Mouse (Mus musculus): ENCODE results near the gene Kcnq2. TPM values are rescaled to one million over a fixed set of nuclear protein-coding genes. Genes with fewer than 3 reads are reported as not detected.

Kcnq2 gene
- polyA plus RNA-seq, 1 experiment, result not detected

GRCm38 (mm10) chr2:181038644-181039355, 96.3 kb downstream of the Kcnq2 start:
- Histone ChIP-seq H3K36me3 (ENCODE audit: control insufficient read depth, insufficient read depth, low read length) (no peaks in the 10 kb centered on the region), H3K27me3 (ENCODE audit: control insufficient read depth, insufficient read depth, low read length) (peaks cover 10% of the 10 kb centered on the region), H3K4me3 (ENCODE audit: extremely low read depth, insufficient read depth, insufficient read length) (no peak overlapping the region), H3K4me1 (ENCODE audit: control insufficient read depth, insufficient read depth, insufficient read length) (no peaks in the 10 kb centered on the region), H3K27ac (ENCODE audit: insufficient read depth, low read length) (no peak overlapping the region)
- DNase-seq (ENCODE audit: low read depth in 1 of 2, low spot score in 2 of 2), result no peak
- 3% methylated on average over 60 of the region's 63 CpGs for whole genome bisulfite sequencing
- TF ChIP-seq POLR2A (IDR thresholded peaks at IDR 0.05; ENCODE audit: low read depth, low read length) (no peak), CTCF (IDR thresholded peaks at IDR 0.05; ENCODE audit: extremely low read depth, insufficient read depth, insufficient read length, insufficient replicate concordance) (no peak)

GRCm38 (mm10) chr2:181036561-181036960, 98.5 kb downstream of the Kcnq2 start:
- H3K27me3 ChIP-seq (ENCODE audit: control insufficient read depth, insufficient read depth, low read length), result peaks cover 10% of the 10 kb centered on the region
- no peaks in the 10 kb centered on the region for H3K4me1 ChIP-seq (ENCODE audit: control insufficient read depth, insufficient read depth, insufficient read length)
- H3K4me3 ChIP-seq (ENCODE audit: extremely low read depth, insufficient read depth, insufficient read length), result no peak overlapping the region
- H3K27ac ChIP-seq (ENCODE audit: insufficient read depth, low read length), result no peak overlapping the region
- H3K36me3 ChIP-seq (ENCODE audit: control insufficient read depth, insufficient read depth, low read length), result no peaks in the 10 kb centered on the region
- no peak for TF ChIP-seq CTCF (IDR thresholded peaks at IDR 0.05; ENCODE audit: extremely low read depth, insufficient read depth, insufficient read length, insufficient replicate concordance)
- no peak for TF ChIP-seq POLR2A (IDR thresholded peaks at IDR 0.05; ENCODE audit: low read depth, low read length)
- 53% methylated on average over 6 of the region's 6 CpGs for WGBS
- DNase-seq (ENCODE audit: low read depth in 1 of 2, low spot score in 2 of 2), result no peak

GRCm38 (mm10) chr2:181035186-181035585, 99.9 kb downstream of the Kcnq2 start:
- H3K27ac ChIP-seq (ENCODE audit: insufficient read depth, low read length), result no peak overlapping the region

GRCm38 (mm10) chr2:181033310-181033709, 101.8 kb downstream of the Kcnq2 start:
- no peak for TF ChIP-seq POLR2A (IDR thresholded peaks at IDR 0.05; ENCODE audit: low read depth, low read length)
- no peak for TF ChIP-seq CTCF (IDR thresholded peaks at IDR 0.05; ENCODE audit: extremely low read depth, insufficient read depth, insufficient read length, insufficient replicate concordance)
- Histone ChIP-seq H3K4me3 (ENCODE audit: extremely low read depth, insufficient read depth, insufficient read length) (no peak overlapping the region), H3K36me3 (ENCODE audit: control insufficient read depth, insufficient read depth, low read length) (no peaks in the 10 kb centered on the region), H3K27me3 (ENCODE audit: control insufficient read depth, insufficient read depth, low read length) (no peaks in the 10 kb centered on the region), H3K4me1 (ENCODE audit: control insufficient read depth, insufficient read depth, insufficient read length) (no peaks in the 10 kb centered on the region), H3K27ac (ENCODE audit: insufficient read depth, low read length) (no peak overlapping the region)
- 66% methylated on average over 6 of the region's 6 CpGs for WGBS
- DNase-seq (ENCODE audit: low read depth in 1 of 2, low spot score in 2 of 2), result no peak

More at GRCm38 (mm10) chr2:181035186-181035585, 99.9 kb downstream of the Kcnq2 start:
- Histone ChIP-seq H3K36me3 (ENCODE audit: control insufficient read depth, insufficient read depth, low read length) (no peaks in the 10 kb centered on the region), H3K27me3 (ENCODE audit: control insufficient read depth, insufficient read depth, low read length) (peaks cover 10% of the 10 kb centered on the region), H3K4me3 (ENCODE audit: extremely low read depth, insufficient read depth, insufficient read length) (no peak overlapping the region), H3K4me1 (ENCODE audit: control insufficient read depth, insufficient read depth, insufficient read length) (no peaks in the 10 kb centered on the region)
- TF ChIP-seq POLR2A (IDR thresholded peaks at IDR 0.05; ENCODE audit: low read depth, low read length), result no peak
- TF ChIP-seq CTCF (IDR thresholded peaks at IDR 0.05; ENCODE audit: extremely low read depth, insufficient read depth, insufficient read length, insufficient replicate concordance), result no peak
- 77% methylated on average over 7 of the region's 7 CpGs for WGBS
- no peak for DNase-seq (ENCODE audit: low read depth in 1 of 2, low spot score in 2 of 2)

- WGBS, result 48% methylated on average over 5 of the region's 5 CpGs
- H3K36me3 ChIP-seq (ENCODE audit: control insufficient read depth, insufficient read depth, low read length), result no peaks in the 10 kb centered on the region
- H3K4me3 ChIP-seq (ENCODE audit: extremely low read depth, insufficient read depth, insufficient read length), result no peak overlapping the region
- TF ChIP-seq CTCF (IDR thresholded peaks at IDR 0.05; ENCODE audit: extremely low read depth, insufficient read depth, insufficient read length, insufficient replicate concordance), result no peak
- no peak for TF ChIP-seq POLR2A (IDR thresholded peaks at IDR 0.05; ENCODE audit: low read depth, low read length)
- no peaks in the 10 kb centered on the region for H3K4me1 ChIP-seq (ENCODE audit: control insufficient read depth, insufficient read depth, insufficient read length)
- H3K27ac ChIP-seq (ENCODE audit: insufficient read depth, low read length), result no peak overlapping the region
- no peak for DNase-seq (ENCODE audit: low read depth in 1 of 2, low spot score in 2 of 2)
- no peaks in the 10 kb centered on the region for H3K27me3 ChIP-seq (ENCODE audit: control insufficient read depth, insufficient read depth, low read length)
Measured at GRCm38 (mm10) chr2:181032407-181032806, 102.7 kb downstream of the Kcnq2 start.

- DNase-seq (ENCODE audit: low read depth in 1 of 2, low spot score in 2 of 2), result no peak
Measured at GRCm38 (mm10) chr2:181031406-181031934, 103.6 kb downstream of the Kcnq2 start.

More at GRCm38 (mm10) chr2:181031406-181031934, 103.6 kb downstream of the Kcnq2 start:
- 71% methylated on average over 11 of the region's 11 CpGs for WGBS
- no peaks in the 10 kb centered on the region for H3K27me3 ChIP-seq (ENCODE audit: control insufficient read depth, insufficient read depth, low read length)
- TF ChIP-seq CTCF (IDR thresholded peaks at IDR 0.05; ENCODE audit: extremely low read depth, insufficient read depth, insufficient read length, insufficient replicate concordance), result no peak
- no peak for TF ChIP-seq POLR2A (IDR thresholded peaks at IDR 0.05; ENCODE audit: low read depth, low read length)
- no peak overlapping the region for H3K27ac ChIP-seq (ENCODE audit: insufficient read depth, low read length)
- no peaks in the 10 kb centered on the region for H3K36me3 ChIP-seq (ENCODE audit: control insufficient read depth, insufficient read depth, low read length)
- no peak overlapping the region for H3K4me3 ChIP-seq (ENCODE audit: extremely low read depth, insufficient read depth, insufficient read length)
- H3K4me1 ChIP-seq (ENCODE audit: control insufficient read depth, insufficient read depth, insufficient read length), result no peaks in the 10 kb centered on the region

Other genes starting within 250 kb of the Kcnq2 start
- gene Ythdf1, start 214.4 kb downstream of the Kcnq2 start, polyA plus RNA-seq (2012; rRNA removed), result 23.5 and 29.3 TPM in 2 replicates
- gene Birc7, start 206.3 kb downstream of the Kcnq2 start, polyA plus RNA-seq (2012; rRNA removed), result not detected in 2 replicates
- gene Nkain4, start 180.6 kb downstream of the Kcnq2 start, polyA plus RNA-seq (2012; rRNA removed), result 3.0 and 4.7 TPM in 2 replicates
- gene Arfgap1, start 168.1 kb downstream of the Kcnq2 start, polyA plus RNA-seq (2012; rRNA removed), result 33.9 and 34.8 TPM in 2 replicates
- 1.9 and 2.1 TPM in 2 replicates for gene Col20a1, start 148.8 kb downstream of the Kcnq2 start, polyA plus RNA-seq (2012; rRNA removed)
- gene Chrna4, start 91.8 kb downstream of the Kcnq2 start, polyA plus RNA-seq (2012; rRNA removed), result not detected in 2 replicates
- 0.05 TPM in 1 of 2 replicates, not detected in the other for gene Eef1a2, start 21.7 kb upstream of the Kcnq2 start, polyA plus RNA-seq (2012; rRNA removed)
- gene Ppdpf, start 51.9 kb upstream of the Kcnq2 start, polyA plus RNA-seq (2012; rRNA removed), result 135 and 192 TPM in 2 replicates
- gene Ptk6, start 67.5 kb upstream of the Kcnq2 start, polyA plus RNA-seq (2012; rRNA removed), result 0.13 and 0.15 TPM in 2 replicates
- gene Srms, start 77.9 kb upstream of the Kcnq2 start, polyA plus RNA-seq (2012; rRNA removed), result 1.4 and 1.9 TPM in 2 replicates
- gene Fndc11, start 84.7 kb upstream of the Kcnq2 start, polyA plus RNA-seq (2012; rRNA removed), result 1.1 and 1.3 TPM in 2 replicates
- 101 and 132 TPM in 2 replicates for gene Helz2, start 106.7 kb upstream of the Kcnq2 start, polyA plus RNA-seq (2012; rRNA removed)
- gene Gmeb2, start 152.7 kb upstream of the Kcnq2 start, polyA plus RNA-seq (2012; rRNA removed), result 22.8 and 27.1 TPM in 2 replicates
- gene Stmn3, start 179.2 kb upstream of the Kcnq2 start, polyA plus RNA-seq (2012; rRNA removed), result not detected in 2 replicates
- gene Rtel1, start 184.4 kb upstream of the Kcnq2 start, polyA plus RNA-seq (2012; rRNA removed), result 51.9 and 52.9 TPM in 2 replicates
- gene Zgpat, start 229.6 kb upstream of the Kcnq2 start, polyA plus RNA-seq (2012; rRNA removed), result 44.7 and 45.7 TPM in 2 replicates
- gene Arfrp1, start 230.1 kb upstream of the Kcnq2 start, polyA plus RNA-seq (2012; rRNA removed), result 32.8 and 35.4 TPM in 2 replicates
- gene Lime1, start 244.8 kb upstream of the Kcnq2 start, polyA plus RNA-seq (2012; rRNA removed), result 146 and 163 TPM in 2 replicates

Data from spleen, adult 2 months (tissue).